9 mouse cellular contexts compared by ENCODE assay signal in the genomic region with DNA sequence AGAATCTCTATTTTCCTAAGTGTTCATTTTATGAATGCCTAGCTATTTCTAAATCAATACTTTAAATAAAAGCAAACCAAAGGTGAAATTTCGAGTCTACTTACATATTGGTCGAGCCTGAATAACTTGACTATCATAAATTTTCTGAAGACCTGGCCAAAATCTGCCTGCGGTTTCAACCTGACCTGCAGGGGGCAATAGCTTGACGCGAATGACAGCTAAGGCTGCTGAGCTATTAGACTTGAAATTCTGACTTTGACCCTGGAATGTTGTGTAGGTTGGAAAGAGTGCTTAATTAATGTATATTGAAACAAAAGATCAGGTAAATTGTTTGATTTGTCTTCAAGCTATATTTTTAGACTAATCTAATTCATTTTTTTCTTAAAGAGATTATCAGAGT.
DNase-seq lines count a peak whose midpoint lies in the region; ATAC-seq and TF ChIP-seq lines count a peak whose summit lies in the region.
"Had no signal": no experiment of that assay in that cellular context is flagged by ENCODE, and none has a peak within 500 bp of the region (broad histone marks: within the 10 kb centered on the region; RNA-seq: fewer than 3 reads in every experiment).

No protein-coding gene starts in this region.

- no peak overlapping the region for H3K27ac ChIP-seq in heart, adult 2 months
- H3K27ac ChIP-seq in cortical plate, adult 2 months (ENCODE audit: insufficient read depth, low read length) = no peak overlapping the region
- H3K27ac ChIP-seq: limb, embryonic 15.5 days had no signal

- ATAC-seq in activated CD4-positive, CD25-positive, alpha-beta regulatory T cell, adult 4 months = no peak

- H3K4me1 ChIP-seq in heart, adult 2 months (ENCODE audit: control insufficient read depth, insufficient read depth, low read length) = no peaks in the 10 kb centered on the region
- no peaks in the 10 kb centered on the region for H3K4me1 ChIP-seq in cortical plate, adult 2 months (ENCODE audit: control insufficient read depth, insufficient read depth, low read length)

- TF ChIP-seq POLR2A in heart, adult 2 months (IDR thresholded peaks at IDR 0.05; ENCODE audit: insufficient read depth, low read depth, low read length) = no peak
- TF ChIP-seq POLR2A in cortical plate, adult 2 months (IDR thresholded peaks at IDR 0.05; ENCODE audit: extremely low read depth, insufficient read depth, low read length) = no peak

- intact Hi-C loops in heart, adult 2 months (cut with DNase I) = no loop called here

- no peak for TF ChIP-seq EP300 in heart, adult 2 months (IDR thresholded peaks at IDR 0.05; ENCODE audit: insufficient read depth, low read depth, low read length)

- peaks cover 10% of the 10 kb centered on the region for H3K27me3 ChIP-seq in heart, adult 2 months (ENCODE audit: control insufficient read depth, insufficient read depth, low read length)

- no peak overlapping the region for H3K9ac ChIP-seq in heart, adult 2 months (ENCODE audit: low read depth, low read length)
- H3K9ac ChIP-seq: limb, embryonic 15.5 days had no signal

- TF ChIP-seq CTCF in heart, adult 2 months (IDR thresholded peaks at IDR 0.05) = peak; percentile 79
- peak; percentile 85 for TF ChIP-seq CTCF in cortical plate, adult 2 months (IDR thresholded peaks at IDR 0.05; ENCODE audit: extremely low read depth, insufficient read depth, low read length)

- DNase-seq in heart, adult 2 months = peak in 1 of 2 experiments; percentile 25
- DNase-seq in heart, adult 11 months = no peak
- DNase-seq in urinary bladder, postnatal 25 days (ENCODE audit: low spot score) = peak; percentile 16
- DNase-seq in urinary bladder, postnatal 4 days (ENCODE audit: low spot score in 2 of 2) = no peak
- DNase-seq in kidney, postnatal 36 days = peak; percentile 28 to 79
- peak; percentile 49 for DNase-seq in lung, postnatal 36 days

- H3K36me3 ChIP-seq in heart, adult 2 months (ENCODE audit: control insufficient read depth, insufficient read depth, low read length) = no peaks in the 10 kb centered on the region
- H3K36me3 ChIP-seq: limb, embryonic 15.5 days had no signal

- 2% methylated on average over 5 of the region's 5 CpGs for WGBS in heart, adult 2 months

- H3K79me2 ChIP-seq in heart, adult 2 months (replicated peaks; ENCODE audit: control insufficient read depth, insufficient read depth, low read length) = no peaks in the 10 kb centered on the region

- H3K4me3 ChIP-seq in heart, adult 2 months = no peak overlapping the region
- no peak overlapping the region for H3K4me3 ChIP-seq in cortical plate, adult 2 months (ENCODE audit: insufficient read depth, low read length)
- H3K4me3 ChIP-seq: limb, embryonic 15.5 days had no signal

Comparison
In these comparisons a context has a peak if more than half of its experiments do, and no peak if none do; other contexts are left out.
1. DNase-seq: peak in urinary bladder, postnatal 25 days (single experiment), kidney, postnatal 36 days (2 of 2) and lung, postnatal 36 days (single experiment); none in heart, adult 11 months (single experiment) and urinary bladder, postnatal 4 days (0 of 2).